Mouse (Mus musculus) right cerebral cortex, postnatal 14 days (tissue): ENCODE results near the gene Lhx1.

Experiments
- DNase-seq: peaks from one replicate; pipeline ENCODE4 v3.0.0; 2022

Gene Lhx1

DNA sequence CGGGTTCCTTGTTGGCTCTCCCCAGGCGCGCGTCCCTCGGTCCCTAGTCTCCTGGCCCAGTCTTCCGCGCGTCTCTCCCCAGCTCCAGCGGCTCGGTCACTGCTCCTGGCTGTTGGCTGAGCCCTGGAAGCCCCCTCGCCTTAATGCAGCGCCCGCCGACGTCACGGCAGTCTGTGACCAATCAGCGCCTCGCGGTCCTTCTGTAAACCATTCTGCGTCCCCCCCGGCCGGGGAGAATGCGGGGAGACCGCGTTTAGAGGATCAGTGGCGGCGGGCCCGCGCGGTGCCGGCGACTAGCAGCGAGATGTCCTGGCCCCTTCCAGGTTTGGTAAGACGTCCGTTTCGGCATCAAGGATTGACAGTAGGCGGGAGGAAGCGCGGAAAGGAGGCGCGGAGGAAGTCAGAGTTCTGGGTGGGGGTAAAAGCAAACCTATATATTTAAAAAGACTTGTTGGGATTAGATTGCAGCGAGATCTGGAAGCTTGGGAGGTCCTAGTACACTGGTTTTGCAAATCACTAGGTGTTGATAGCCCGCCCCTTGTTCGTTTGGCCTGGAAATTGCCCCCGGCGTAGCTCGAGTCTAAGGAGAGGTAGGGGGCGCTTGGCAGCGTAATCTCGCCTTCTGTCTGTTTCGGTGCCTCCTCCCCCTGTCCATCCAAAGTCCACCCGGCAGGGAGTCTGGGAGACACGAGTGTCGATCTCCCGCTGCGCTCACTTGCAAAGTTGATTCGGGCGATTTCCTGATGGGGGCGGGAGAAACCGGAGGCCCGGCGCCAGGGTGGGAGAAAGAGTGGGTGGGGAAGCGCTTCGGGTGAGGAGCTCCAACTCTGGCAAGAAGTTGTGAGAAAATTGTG, at the start of gene Lhx1:
TSS of gene Lhx1 (minus strand) at position 115 of the 854 bp plus-strand sequence.
- no peak for DNase-seq

DNA sequence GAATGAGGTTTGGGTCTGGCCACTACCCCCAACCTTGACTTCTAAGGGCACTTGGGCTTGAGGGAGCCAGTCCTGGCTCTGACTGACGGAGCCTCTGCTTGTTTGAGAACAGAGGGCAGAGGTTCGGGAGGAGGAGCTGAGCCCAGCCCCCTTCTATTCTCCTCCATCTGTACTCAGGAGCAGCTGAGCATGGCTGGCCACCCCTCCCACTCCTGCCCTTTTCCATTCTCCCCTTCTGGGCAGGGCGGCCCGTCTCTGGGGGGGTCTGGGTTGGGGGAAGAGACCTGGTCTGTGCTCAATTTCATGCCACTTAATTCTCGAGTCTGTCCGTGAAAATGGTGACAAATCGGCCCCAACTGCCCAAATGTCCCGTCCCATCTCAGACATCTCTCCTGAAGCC, 49.5 kb upstream of the Lhx1 start:
- DNase-seq, result no peak

DNA sequence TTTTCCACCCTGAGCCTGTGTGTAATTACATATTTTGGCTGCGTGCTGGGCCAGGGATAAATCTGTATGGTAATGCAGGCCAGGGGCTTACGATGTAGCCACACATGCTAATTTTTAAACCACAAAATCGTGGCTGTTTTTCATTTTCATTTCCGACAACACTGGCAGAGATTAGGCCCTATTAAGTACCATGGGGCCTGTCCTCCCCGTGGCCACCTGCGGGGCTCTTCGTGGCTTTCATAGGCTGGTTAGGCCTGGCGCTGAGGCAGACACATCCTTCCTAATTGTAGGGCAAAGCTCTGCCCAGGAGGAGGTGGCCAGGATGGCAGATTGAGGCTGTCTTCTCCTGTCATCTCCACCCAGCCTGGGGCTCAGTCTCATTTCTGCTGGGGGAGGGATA, 48.3 kb upstream of the Lhx1 start:
- DNase-seq, result no peak

DNA sequence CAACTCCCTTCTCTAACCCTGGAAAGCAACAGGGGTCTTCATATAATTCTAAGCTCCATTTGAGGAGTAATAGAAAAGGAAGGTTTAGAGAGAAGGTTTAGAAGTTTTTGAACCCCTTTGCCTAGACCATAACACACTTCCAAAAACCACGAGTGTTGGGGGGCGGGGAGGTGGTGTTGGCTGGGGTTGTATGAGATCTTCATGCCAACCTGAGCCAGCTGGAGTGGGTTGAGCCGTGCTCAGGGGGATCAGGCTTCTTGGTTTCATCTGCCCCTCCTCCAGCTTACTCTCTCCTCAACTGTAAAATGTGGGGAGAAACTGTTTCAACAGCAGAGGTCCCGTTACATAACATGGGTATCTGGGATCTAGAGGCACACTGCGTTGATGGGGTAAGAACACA, 45.5 kb upstream of the Lhx1 start:
- no peak for DNase-seq

DNA sequence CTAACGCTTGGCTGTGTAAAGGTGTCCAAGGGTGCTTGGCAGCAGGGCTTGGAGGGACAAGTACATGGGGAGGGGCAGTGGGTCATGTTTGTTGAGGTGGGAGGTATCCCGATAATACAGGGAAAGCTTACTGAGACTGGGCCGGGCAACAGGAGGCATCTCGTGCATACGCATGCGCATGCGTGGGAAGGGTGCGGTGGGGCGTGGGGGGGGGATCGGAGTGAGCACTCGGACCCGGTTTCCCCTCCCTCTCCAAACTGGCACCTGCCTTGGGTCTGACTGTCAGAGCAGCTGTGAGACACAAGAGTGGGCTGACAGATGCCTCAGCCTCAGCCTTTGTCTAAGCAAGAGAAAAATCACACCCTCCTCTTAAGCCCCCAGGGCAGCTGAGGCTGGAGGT, 45.1 kb upstream of the Lhx1 start:
- DNase-seq, result no peak

DNA sequence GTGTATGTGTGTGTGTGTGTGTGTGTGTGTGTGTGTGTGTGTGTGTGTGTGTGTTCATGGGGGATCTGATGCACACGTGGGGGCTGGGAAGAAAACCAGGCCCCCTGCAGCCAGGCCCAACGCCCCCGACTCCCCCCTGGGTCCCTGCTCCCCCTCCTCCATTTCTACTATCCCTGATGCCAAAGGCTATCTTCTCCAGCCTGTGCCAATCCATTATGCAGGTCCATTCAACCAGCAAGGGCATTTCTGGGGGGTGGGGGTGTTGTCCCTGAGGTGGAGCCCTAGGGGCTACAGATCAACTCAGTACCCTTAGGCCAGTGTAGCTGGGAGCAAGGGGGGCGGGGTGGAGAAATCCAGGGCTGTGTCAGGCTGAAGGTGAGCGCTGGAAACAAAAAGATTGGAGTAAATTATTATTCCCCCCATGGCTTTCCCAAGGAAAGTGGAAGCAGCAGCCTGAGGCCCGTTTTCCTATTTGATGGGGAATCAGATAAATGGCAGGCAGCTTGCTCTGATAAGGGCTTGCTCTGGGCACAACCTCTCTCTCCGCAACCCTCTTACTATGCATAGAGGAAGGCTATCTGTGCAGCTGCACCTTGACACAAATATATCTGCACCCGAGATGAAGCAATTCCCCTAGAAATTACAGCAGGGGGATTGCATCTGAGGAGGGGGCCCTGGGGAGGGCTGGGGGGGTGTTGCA, 43.9 kb upstream of the Lhx1 start:
- no peak for DNase-seq

DNA sequence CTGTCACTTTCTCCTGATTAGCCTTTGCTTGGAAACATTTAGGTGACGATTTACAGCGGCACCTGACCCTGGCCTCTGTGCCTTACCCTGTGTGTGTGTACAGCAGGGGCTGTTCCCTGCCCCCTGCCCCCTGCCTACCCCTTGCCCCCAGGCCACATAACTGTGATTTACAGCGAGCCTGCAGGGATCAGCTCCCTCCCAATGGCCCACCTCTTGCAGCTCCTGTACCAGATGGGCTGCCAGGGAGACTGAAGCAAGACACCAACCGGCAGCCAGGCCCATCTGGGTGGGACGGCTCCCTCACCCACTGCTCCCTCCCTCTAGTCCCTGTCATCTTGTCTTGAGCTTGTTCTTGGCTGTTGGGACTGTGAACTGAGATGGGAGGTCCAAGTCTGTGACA, 43.1 kb upstream of the Lhx1 start:
- no peak for DNase-seq

DNA sequence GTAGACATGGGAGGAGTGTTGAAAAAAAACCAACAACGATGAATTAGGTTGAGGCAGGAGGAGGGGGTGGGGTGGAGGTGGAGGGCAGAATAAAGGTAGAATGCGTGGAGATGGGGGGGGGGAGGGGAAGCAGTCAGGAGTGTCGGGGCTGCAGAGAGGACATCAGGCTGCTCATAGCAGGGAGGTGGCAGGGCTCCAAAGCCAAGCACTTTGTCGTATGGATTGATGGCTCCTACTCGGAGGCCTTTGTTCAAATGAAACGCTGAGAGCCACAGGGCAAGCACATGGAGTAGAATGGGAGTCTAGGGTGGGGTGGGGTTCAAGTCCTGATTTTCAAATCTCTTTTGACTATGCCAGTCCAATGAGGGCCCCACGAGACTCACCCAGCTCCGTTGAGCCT, 41.4 kb upstream of the Lhx1 start:
- DNase-seq, result no peak

DNA sequence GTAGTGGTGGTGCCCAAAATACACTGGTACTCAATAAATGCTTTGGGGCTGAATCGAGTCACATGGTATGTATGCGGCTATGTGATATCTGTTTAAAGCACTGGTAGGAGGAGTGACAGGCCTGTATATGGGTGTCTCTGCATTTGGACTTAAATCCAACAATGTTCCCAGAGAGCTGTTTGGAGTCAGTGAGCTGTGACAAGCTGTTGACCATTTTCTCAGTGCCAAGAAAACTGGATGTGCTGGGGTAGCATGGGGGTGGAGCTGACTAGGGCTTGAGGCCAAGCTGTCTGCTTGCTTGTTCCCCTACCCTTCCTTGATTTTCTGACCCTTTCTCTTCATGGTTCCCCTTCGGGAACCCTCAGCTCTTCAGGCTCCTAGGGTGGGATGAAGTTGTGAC, 39.9 kb upstream of the Lhx1 start:
- no peak for DNase-seq

DNA sequence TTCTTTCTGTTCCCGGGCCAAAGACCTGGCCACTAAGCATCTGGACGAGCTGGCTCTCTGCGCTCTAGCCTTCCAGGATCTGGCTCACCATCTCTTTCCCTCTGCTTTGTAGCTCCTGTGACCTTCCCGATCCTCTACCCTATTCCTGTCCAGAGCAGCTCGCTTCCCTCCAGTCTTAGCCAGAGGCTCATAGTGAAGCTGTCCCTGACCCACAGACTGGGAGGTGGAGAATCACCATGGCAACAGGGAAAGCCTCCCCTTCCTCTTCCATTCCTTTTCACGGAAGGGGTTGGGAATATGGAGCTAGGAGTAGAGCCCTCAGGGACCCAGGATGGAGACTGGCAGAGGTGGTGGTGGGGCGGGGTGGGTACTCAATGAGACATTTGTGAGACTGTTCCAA, 38.0 kb upstream of the Lhx1 start:
- no peak for DNase-seq

DNA sequence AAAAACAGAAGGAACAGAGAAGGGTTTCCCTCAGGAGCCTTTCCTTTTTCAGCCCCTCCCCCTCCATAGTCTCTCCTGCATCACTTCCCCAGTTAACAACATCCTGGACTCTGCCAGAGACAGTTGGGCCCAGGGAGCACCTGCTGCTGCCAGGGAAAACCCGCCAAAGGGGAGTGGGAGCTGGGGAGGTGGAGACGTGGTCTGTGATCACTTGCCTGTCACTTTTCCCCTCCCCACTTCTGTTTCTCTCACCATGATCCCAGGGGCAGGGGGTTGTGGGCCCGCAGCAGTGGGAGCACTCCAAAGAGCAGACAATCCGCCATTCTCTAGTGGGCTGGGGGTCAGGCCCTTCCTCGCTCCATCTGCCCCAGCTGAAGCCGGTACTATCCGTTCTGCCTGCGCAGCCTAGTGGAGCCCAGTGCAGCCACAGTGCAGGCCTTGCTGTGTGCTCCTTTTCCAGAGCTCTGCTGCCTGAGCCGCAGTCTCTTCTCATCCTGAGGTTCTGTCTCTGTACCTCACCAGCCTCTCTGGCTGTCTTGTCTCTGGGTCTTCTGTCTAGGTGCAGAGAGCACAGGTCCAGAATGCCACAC, 37.5 kb upstream of the Lhx1 start:
- DNase-seq, result no peak

DNA sequence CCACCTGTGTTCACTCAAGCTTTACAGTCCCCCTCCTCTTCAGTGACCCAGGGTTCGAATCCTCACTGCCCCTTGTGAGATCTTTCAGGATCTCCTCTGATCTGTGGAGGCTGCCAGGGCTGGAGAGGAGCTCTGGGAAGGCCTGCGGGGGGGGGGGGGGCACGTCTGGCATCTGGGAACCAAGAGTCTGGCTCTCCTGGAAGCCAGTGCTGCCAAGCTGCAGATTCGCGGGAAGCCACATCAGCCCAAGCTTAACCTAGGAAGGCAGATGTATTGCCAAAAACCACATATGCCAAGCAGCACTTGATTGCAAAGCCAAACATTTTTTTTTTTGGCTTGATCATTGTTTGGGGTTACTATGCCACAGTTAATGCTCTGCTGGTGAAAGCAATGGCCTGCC, 36.2 kb upstream of the Lhx1 start:
- no peak for DNase-seq

DNA sequence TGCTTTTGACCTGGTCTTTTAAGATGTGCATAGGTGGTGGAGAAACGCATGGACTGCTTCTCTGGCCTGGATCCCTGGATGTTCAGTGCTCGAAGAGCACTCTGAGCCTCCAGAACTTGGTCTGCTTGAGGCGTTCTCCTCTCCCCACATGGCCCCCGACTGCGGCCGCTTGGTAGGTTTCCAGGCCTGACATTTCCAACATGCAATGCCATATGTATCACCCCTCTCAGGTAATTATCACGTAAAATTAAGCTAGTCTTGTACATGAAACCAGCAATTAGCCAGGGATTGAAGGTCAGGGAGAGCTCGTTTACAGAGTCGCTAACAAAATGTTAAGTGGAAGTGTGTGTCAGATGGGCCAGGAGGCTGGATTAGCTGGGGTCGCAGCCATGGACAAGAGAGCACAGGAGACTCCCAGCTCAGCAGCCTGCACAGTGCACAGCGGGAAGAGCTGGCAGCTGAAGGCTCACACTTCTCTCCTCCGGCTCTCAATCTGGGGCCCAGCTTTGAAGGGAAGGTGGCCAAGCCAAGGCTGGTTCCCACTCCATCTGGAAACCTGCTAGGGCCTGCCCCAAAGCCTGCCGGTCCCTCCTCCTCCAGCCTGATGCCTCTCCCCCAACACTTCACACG, 28.6 kb upstream of the Lhx1 start:
- no peak for DNase-seq

DNA sequence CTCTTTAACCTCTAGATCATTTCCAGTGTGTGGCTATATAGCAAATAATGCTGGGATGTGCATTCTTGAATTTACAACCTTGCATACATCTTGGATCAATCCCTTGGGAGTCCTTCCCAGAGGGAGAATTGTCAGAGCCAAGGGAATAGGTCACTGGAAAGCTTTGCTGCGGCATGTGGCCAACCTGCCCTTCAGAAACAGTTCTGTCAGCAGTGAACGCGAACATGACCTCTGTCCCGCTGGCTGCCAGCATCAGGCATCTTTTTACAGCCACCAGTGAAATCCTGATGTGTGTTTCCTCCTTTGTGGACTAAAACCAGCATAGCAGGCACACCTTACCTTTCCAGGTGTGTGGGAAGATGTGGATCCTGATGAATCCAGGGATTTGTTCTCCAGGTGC, 26.0 kb upstream of the Lhx1 start:
- DNase-seq, result no peak

DNA sequence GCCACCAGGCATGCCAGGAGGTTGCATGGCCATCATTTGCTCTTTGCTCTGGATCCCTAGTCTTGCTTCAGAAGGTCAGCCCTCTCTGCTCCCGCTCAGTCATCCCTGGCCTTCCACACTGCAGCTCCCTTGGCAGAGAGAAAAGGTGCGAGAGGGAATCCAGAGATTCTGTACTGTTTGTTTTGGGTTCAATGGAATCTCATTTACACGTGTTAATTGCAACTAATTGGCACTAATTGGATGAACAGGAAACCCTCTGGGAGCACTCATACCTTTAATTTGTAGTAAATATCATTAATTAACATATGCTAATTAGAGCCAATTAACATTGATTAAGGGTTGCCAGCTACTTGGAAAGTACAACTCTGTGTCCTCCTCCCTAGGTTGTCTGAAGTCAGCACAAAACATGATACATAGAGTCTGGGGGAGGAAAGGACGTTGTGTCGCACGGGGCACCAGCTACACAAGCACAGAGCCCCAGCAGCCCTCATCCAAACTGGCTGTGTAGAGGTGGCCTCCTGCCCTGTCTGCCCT, 24.0 kb upstream of the Lhx1 start:
- no peak for DNase-seq

DNA sequence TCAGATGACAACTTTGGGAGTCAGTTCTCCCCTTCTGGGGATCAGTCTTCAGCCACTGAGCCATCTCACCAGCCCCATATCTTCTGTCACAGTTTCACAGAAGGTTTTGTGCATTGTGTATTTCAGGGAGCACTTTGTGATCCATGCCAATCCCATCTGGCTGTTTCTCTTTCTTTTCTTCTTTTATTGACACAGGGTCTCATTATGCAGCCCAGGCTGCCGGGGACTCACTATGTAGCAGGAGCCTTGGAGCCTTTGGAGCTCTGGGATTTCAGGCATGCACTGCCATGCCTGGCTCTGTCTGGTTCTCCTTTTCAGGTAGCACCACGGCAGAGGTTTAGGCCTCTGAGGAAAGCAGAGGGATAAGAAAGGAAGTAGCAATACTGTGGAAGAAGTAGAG, 23.0 kb upstream of the Lhx1 start:
- DNase-seq, result no peak

DNA sequence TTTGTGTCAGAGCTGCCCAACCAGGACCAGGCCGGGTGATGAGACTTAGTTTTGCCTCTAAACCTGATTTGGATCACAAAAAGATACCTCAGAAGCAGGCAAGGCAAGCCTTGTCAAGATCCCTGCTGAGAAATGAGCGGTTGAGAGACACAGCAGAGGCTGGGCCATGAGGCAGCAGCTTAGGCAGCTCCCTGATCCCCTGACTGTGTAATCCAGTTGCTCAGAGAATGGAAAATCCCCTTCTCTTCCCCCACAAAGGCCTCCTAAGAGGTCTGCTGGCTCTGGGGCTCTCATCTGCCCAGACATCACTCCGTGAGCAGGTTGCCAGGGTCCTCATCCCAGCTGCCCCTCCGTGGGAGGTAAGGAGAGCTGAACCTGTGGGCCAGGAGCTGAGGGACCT, 14.6 kb upstream of the Lhx1 start:
- no peak for DNase-seq

DNA sequence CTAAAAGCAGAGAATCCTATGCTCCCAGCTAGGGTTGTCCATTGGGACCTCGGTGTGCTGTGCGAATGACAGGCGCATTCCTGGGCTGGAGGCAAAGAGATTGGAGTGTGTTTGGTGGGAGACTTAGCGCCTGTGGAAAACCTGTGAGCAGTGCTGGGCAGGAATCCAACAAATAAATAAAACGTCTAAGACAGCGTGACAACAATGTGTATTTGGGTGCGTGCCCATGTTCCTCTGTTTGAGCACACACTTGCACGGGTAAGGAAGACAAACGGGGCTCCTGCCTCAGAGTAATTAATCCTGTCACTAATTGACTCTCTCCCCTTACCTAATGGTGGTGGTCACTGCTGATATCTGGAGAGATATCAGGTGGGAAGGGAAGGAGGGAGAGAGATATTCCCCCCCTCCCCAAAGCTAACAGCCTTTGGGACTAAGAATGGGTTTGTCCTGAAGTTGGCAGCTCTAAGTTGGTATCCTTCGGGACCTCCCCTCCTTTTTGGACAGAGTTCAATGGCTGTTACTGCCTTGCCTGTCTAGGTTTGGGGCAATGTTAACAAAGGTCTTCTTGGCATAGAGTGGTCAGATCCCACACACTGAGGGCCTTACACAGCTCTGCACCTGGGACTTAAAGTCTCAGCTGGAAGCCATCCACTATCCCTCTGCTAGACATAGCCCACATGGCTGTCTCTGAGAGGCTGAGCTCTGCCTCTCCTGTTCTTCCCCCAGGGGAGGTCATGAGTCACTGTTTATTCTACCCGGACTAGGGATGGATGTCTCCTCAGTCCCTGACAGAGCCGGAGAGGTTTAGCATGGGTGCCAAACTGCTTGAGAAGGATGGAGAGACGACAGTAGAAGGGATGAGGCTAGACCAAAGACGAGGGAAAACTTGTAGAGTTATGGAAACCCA, 4.7 kb upstream of the Lhx1 start:
- DNase-seq, result no peak

DNA sequence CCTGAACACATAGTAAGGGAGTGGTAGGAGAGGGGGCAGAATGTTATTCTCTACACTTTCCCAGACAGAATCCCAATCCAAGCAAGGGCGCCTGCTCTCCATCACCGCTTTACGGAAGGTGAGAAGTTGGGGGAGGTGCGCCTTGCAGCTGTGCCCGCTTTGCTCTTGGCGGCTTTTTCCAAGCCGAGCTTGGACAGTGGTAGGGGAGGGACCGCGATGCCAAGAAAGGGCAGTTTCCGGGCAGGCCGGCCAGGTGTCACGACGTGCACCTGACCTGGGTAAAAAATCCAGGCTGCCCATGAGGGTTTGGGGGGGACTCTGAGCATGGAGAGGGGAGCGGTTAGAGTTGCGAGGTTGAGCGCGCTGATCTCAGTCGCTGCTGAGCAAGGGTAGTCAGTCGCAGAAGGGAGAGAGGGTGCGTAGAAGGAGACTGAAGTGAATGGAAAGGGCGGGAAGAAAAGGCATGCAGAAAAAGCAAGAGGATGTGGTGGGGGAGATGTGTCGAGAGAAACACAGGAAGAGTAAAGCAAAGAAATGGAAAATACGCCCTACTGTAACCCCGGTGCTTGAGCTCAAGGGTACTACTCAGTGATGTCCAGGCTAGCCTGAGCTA, 3.9 kb upstream of the Lhx1 start:
- DNase-seq, result no peak

DNA sequence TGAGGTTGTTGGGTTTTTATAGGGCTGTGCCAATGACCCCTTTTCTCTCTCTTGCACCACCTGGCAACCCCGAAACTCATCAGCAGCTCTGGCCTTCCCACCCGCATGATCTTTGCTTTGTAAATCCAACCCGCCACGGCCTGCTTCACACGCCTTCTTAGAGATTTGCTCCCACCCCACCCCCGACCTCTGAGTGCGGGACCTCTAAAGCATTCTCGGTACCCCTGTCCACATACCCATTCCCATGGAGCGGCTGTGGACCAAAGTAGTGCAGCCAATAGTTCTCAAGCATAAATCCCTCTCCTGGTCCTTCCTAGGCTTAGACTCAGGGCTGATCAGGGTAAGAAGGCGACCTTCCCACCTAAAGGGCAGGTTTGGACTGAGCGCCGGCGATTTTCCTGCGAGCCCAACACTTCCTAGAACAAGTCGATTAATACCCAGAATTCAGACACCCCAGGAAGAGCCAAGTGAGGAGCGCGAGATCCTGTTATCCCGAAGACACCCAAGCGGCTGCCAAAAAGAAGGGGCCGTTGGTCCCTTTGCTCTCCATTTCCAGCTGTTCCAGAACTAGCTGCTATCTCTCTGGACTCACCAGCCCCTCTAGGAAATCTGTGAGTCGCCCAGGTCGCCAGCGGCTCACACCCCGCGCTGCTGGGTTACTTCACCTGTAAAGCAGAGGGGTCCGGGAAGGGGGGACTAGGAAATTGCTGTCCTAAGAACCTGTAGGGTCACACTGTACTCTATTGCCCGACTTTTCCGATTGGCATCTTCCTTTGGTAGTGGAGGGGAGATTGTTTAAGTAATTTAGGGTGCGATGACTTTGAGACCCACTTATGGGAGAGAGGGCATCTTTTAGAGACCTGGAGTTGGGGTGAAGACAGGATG, 1.9 kb upstream of the Lhx1 start:
- DNase-seq, result no peak

DNA sequence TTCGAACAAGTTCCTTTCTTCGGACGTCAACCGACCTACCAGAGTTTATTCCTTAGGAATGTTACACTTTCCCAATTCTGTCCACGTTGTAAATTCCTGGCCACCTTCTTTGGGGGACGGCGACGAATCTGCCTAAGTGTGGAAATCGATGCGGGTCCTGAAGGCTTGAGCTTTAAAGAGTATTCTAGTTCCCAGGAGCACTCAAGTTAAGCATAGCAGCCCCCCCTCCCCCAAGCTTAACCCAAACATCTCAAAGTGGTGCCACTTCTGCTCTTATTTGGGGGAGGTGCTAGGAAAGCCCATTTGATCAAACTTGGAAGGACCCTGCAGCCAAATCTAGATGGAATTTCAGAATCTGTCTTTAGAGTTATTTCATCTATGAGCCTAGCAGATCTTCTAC, 1.1 kb upstream of the Lhx1 start:
- no peak for DNase-seq
